Mouse (Mus musculus) heart, adult 2 months (tissue): Measurements from ENCODE around the gene Capn1.

Experiments
- CTCF ChIP-seq: fragments of 200-600 bp; IDR thresholded peaks from 2 replicates; pipeline ENCODE4 v1.8.1; 2022; ENCODE audit warnings: antibody characterized with exemption, mild to moderate bottlenecking, moderate library complexity
- POLR2A ChIP-seq: fragments of 200-500 bp; IDR thresholded peaks from 2 replicates; pipeline ENCODE4 v1.6.1; 2011; ENCODE audit warnings: mild to moderate bottlenecking, low read depth, low read length, control low read depth; ENCODE audit not compliant: insufficient read depth

GRCm38 (mm10) chr19:6013691-6014090 lies 2.0 kb downstream of the Capn1 start:
- no peak for TF ChIP-seq POLR2A
- TF ChIP-seq CTCF: no peak
